Mouse (Mus musculus) forebrain, embryonic 11.5 days (tissue): ENCODE data around the gene Borcs6. TPM values are rescaled to one million over a fixed set of nuclear protein-coding genes. Genes with fewer than 3 reads are reported as not detected.

Experiments used
- ATAC-seq: fragments of 200-750 bp; cut with Nextera tagmentation; replicated peaks from 2 replicates; pipeline ENCODE4 v1.8.0; 2017; ENCODE audit warnings: moderate TSS enrichment; ENCODE audit not compliant: low FRiP score
- DNase-seq: peaks from one replicate; pipeline ENCODE4 v3.0.0-alpha.2; 2017; ENCODE audit warnings: low spot score
- H3K27ac ChIP-seq: fragments of 300-500 bp; sonication (generic); 2 replicates; pipeline ENCODE4 v1.5.1; 2014; ENCODE audit warnings: low read depth, low read length
- H3K27me3 ChIP-seq: fragments of 300-500 bp; sonication (generic); 2 replicates; pipeline ENCODE4 v1.6.1; 2014; ENCODE audit warnings: mild to moderate bottlenecking, low read length, mixed read lengths; ENCODE audit not compliant: control insufficient read depth, insufficient read depth
- H3K36me3 ChIP-seq: fragments of 300-500 bp; sonication (generic); 2 replicates; pipeline ENCODE4 v1.6.1; 2014; ENCODE audit warnings: mild to moderate bottlenecking, low read length, moderate library complexity, mixed read lengths; ENCODE audit not compliant: control insufficient read depth, insufficient read depth
- H3K4me1 ChIP-seq: fragments of 300-500 bp; sonication (generic); replicated peaks from 2 replicates; pipeline ENCODE4 v1.6.1; 2014; ENCODE audit warnings: low read length, mixed read lengths; ENCODE audit not compliant: control insufficient read depth, insufficient read depth
- H3K4me2 ChIP-seq: fragments of 300-500 bp; sonication (generic); 2 replicates; pipeline ENCODE4 v1.6.1; 2014; ENCODE audit warnings: low read depth, mild to moderate bottlenecking, low read length, moderate library complexity, mixed read lengths; ENCODE audit not compliant: severe bottlenecking
- H3K4me3 ChIP-seq: fragments of 300-500 bp; sonication (generic); 2 replicates; pipeline ENCODE4 v1.5.1; 2014; ENCODE audit warnings: low read depth, low read length
- H3K9ac ChIP-seq: fragments of 300-500 bp; sonication (generic); 2 replicates; pipeline ENCODE4 v1.6.1; 2014; ENCODE audit warnings: low read length
- H3K9me3 ChIP-seq: fragments of 300-500 bp; sonication (generic); 2 replicates; pipeline ENCODE4 v1.6.1; 2016; ENCODE audit warnings: low read length, mixed read lengths; ENCODE audit not compliant: control insufficient read depth
- WGBS: fragments of 180-500 bp; shearing (Covaris S2); extraction: QIAGEN DNeasy Blood & Tissue Kit; methylation state at CpG from one replicate; pipeline ENCODE4 v1.1.7; 2014; 5-methylcytosine and 5-hydroxymethylcytosine counted together
- polyA plus RNA-seq: library from polyadenylated mRNA; unstranded; fragments of >200 nt; fragmentation: Nextera tagmentation; extraction: Ambion mirVana; gene quantifications from 2 replicates; pipeline ENCODE4 v1.2.1, GENCODE M21; 2014

Gene Borcs6
- polyA plus RNA-seq, 1 experiment from 2014 or later: 7.9 TPM

- no peak for DNase-seq
- ATAC-seq: no peak
- Histone ChIP-seq H3K9me3 (no peaks in the 10 kb centered on the region), H3K4me2 (no peak overlapping the region), H3K27ac (no peak overlapping the region), H3K9ac (no peak overlapping the region), H3K4me3 (no peak overlapping the region), H3K4me1 (peaks cover 10% of the 10 kb centered on the region; the same call in 1 of the 2 replicates), H3K27me3 (no peaks in the 10 kb centered on the region), H3K36me3 (no peaks in the 10 kb centered on the region)
- 70% methylated on average over 6 of the region's 6 CpGs for WGBS
These were observed 26.1 kb downstream of the Borcs6 start for GRCm38 (mm10) chr11:69085608-69086007.

DNA sequence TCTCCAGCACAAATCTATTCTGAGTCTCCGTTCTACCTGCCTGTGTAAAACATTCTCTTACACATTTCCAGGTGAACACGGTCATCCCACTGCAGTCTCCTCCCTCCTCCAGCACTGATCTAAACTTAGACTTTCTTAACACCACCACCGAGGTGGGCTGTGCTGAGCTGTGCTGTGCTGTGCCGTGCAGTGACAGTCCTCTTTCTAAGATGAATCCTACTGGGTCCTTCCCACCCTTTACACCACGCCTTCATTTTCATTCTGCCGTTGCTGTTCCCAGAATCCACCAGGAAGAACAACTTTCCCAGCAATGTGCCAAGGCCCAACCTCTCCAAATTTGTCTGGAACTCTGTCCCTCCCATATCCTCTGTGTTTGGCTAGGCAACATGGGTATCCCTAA, 26.9 kb downstream of the Borcs6 start:
- Histone ChIP-seq H3K27ac (no peak overlapping the region), H3K9ac (no peak overlapping the region), H3K4me2 (no peak overlapping the region), H3K4me1 (peaks cover 10% of the 10 kb centered on the region; the same call in 1 of the 2 replicates), H3K4me3 (no peak overlapping the region), H3K9me3 (no peaks in the 10 kb centered on the region), H3K36me3 (no peaks in the 10 kb centered on the region; the same call in 1 of the 2 replicates), H3K27me3 (no peaks in the 10 kb centered on the region)
- 76% methylated on average over 6 of the region's 6 CpGs for WGBS
- no peak for ATAC-seq
- DNase-seq: no peak

GRCm38 (mm10) chr11:69087082-69087481, 27.6 kb downstream of the Borcs6 start:
- H3K36me3 ChIP-seq: no peaks in the 10 kb centered on the region; the same call in 1 of the 2 replicates
- WGBS: 40% methylated on average over 4 of the region's 4 CpGs
- no peak overlapping the region for H3K4me2 ChIP-seq
- no peak overlapping the region for H3K4me3 ChIP-seq
- no peaks in the 10 kb centered on the region for H3K9me3 ChIP-seq
- peaks cover 10% of the 10 kb centered on the region; the same call in 1 of the 2 replicates for H3K4me1 ChIP-seq
- no peak for ATAC-seq
- no peak for DNase-seq
- peak overlapping the region; percentile 27; the same call in 1 of the 2 replicates for H3K27ac ChIP-seq
- H3K27me3 ChIP-seq: no peaks in the 10 kb centered on the region
- no peak overlapping the region; the same call in 1 of the 2 replicates for H3K9ac ChIP-seq

DNA sequence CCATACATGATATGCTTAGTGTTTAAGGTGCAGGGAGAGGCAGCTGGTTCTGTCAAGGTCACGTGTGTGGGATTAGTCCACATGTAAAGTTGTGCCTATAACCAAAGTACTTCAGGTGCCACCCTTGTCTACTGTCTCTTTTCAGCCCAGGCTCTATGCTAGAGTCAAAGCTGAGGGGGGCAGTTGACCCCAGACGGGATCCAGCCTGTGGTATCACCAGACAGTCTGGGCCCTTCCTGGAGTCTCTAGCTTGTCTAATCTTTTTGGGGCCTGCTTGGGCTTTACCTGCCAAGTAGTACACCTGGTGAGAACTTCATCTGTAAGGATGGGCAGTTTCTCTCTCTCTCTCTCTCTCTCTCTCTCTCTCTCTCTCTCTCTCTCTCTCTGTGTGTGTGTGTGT, 28.1 kb downstream of the Borcs6 start:
- Histone ChIP-seq H3K9ac (no peak overlapping the region), H3K27ac (no peak overlapping the region), H3K36me3 (no peaks in the 10 kb centered on the region; the same call in 1 of the 2 replicates), H3K4me2 (no peak overlapping the region), H3K4me3 (no peak overlapping the region), H3K9me3 (no peaks in the 10 kb centered on the region), H3K27me3 (no peaks in the 10 kb centered on the region), H3K4me1 (peaks cover 10% of the 10 kb centered on the region; the same call in 1 of the 2 replicates)
- 68% methylated on average over 2 of the region's 2 CpGs for WGBS
- no peak for ATAC-seq
- no peak for DNase-seq

DNA sequence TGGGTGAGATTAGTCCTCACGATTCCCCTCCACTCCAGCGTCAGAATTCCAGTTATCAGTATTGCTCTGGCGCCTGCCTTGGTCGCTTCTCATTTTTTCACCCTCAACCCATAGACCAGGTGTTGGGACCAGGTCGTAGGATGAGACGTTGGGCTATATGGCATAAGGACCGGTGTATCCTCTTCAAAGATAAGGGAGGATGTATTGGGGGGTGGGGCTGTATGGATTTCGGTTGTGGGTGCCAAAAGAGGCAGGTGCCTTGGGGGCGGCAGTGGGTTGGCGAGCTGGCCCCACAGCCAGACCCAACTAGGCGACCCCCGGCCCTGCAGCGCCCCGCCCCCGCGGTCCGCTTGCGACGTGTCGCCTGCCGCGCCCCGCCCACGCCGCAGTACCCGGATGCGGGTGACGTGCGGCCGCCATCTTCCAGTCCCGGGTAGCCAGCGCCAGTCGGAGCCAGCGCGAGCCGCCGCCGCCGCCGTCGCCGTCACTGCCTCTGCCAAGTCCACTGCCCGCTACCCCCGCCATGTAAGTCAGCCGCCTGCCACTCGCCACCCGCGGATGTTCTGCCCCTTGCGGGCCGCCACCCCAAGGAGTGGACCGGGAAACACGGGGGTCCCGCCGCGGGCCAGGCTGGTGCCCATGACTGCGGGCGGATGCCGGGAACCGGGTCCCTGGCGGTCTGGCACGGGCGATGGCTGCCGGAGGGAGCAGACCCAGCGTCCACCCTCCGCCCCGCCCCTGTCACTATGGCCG, 28.8 kb downstream of the Borcs6 start, which contains the start of gene Vamp2:
TSS of gene Vamp2 (plus strand) at position 388 of the 753 bp plus-strand sequence.
- H3K27me3 ChIP-seq: no peaks in the 10 kb centered on the region
- WGBS: 1% methylated on average over 64 of the region's 67 CpGs
- peaks cover 10% of the 10 kb centered on the region; the same call in 1 of the 2 replicates for H3K4me1 ChIP-seq

GRCm38 (mm10) chr11:69088856-69089615, 29.5 kb downstream of the Borcs6 start:
- Histone ChIP-seq H3K36me3 (no peaks in the 10 kb centered on the region; the same call in 1 of the 2 replicates), H3K27me3 (no peaks in the 10 kb centered on the region), H3K4me1 (peaks cover 10% of the 10 kb centered on the region; the same call in 1 of the 2 replicates), H3K27ac (peak overlapping the region; percentile 82), H3K4me2 (peak overlapping the region; percentile 93), H3K4me3 (peak overlapping the region; percentile 98), H3K9ac (peak overlapping the region; percentile 98), H3K9me3 (no peaks in the 10 kb centered on the region)
- WGBS: 10% methylated on average over 25 of the region's 25 CpGs
- peak; percentile 50 for ATAC-seq
- no peak for DNase-seq

More for the DNA sequence above, 28.8 kb downstream of the Borcs6 start, which contains the start of gene Vamp2:
- DNase-seq (peak; percentile 96), ATAC-seq (peak; percentile 83)
- Histone ChIP-seq H3K9ac (peak within 1 kb of the TSS; percentile 98), H3K9me3 (no peaks in the 10 kb centered on the region), H3K4me2 (peak within 1 kb of the TSS; percentile 93), H3K27ac (peak within 1 kb of the TSS; percentile 82), H3K36me3 (no peaks in the 10 kb centered on the region; the same call in 1 of the 2 replicates), H3K4me3 (peak within 1 kb of the TSS; percentile 98)

DNA sequence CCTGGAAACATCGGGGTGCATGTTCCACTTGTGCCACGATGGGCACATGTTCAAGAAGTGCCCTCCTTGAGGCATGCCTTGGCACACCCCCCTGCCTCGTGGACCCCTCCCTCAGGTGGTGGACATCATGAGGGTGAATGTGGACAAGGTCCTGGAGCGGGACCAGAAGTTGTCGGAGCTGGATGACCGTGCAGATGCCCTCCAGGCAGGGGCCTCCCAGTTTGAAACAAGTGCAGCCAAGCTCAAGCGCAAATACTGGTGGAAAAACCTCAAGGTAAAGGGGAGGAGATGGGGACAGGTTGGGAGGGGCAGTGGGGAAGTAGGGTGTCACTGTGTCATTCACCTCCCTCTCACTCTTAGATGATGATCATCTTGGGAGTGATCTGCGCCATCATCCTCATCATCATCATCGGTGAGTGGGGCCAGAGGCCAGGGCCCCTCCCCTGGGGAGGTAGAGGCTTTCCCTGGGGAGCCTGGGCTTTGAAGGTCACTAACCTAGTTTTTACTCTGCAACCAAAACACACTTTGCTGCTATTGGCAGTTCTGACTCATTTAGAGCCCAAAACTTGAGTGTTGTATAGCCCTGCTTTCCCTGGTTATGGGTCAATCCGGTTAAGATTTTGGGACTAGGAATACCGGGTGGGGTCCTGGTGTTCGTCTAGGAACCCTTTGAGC, 30.2 kb downstream of the Borcs6 start:
- WGBS: 89% methylated on average over 12 of the region's 12 CpGs
- H3K27ac ChIP-seq: no peak overlapping the region
- no peaks in the 10 kb centered on the region for H3K9me3 ChIP-seq
- peak overlapping the region; percentile 98 for H3K4me3 ChIP-seq
- no peaks in the 10 kb centered on the region; the same call in 1 of the 2 replicates for H3K36me3 ChIP-seq
- peaks cover 10% of the 10 kb centered on the region; the same call in 1 of the 2 replicates for H3K4me1 ChIP-seq
- DNase-seq: no peak
- H3K9ac ChIP-seq: peak overlapping the region; percentile 98; the same call in 1 of the 2 replicates
- no peak for ATAC-seq
- peak overlapping the region; percentile 93 for H3K4me2 ChIP-seq
- H3K27me3 ChIP-seq: no peaks in the 10 kb centered on the region

DNA sequence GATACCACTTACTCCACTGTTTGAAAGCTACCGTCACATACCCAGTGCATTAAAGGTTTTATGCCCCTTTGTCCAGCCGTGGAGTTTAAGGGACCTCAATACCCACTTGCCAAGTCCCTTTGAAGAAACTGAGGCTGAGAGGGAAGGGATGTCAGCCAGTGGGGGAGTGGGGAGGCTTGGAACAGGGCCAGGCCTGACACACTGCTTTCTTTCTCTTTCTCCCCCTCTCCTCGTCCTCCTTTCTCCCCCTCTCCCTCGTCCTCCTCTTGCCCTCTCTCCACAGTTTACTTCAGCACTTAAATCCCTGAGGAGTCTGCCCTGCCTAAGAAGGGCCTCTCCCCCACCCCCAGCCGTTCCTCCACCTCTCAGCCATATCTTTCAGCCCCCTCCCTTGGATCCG, 30.9 kb downstream of the Borcs6 start:
- DNase-seq: no peak
- H3K4me3 ChIP-seq: no peak overlapping the region
- no peak for ATAC-seq
- no peak overlapping the region for H3K27ac ChIP-seq
- H3K9me3 ChIP-seq: no peaks in the 10 kb centered on the region
- 71% methylated on average over 6 of the region's 6 CpGs for WGBS
- H3K36me3 ChIP-seq: no peaks in the 10 kb centered on the region; the same call in 1 of the 2 replicates
- no peak overlapping the region for H3K4me2 ChIP-seq
- H3K27me3 ChIP-seq: no peaks in the 10 kb centered on the region
- H3K9ac ChIP-seq: no peak overlapping the region
- peaks cover 10% of the 10 kb centered on the region; the same call in 1 of the 2 replicates for H3K4me1 ChIP-seq
